Mouse (Mus musculus): ENCODE measurements at regions not wholly inside any gene's neighbourhood (a gene's known extent, or its start where the extent isn't known, plus 50 kb on each side); places are given as distances from the start of the nearest gene placed in this dataset.

DNA sequence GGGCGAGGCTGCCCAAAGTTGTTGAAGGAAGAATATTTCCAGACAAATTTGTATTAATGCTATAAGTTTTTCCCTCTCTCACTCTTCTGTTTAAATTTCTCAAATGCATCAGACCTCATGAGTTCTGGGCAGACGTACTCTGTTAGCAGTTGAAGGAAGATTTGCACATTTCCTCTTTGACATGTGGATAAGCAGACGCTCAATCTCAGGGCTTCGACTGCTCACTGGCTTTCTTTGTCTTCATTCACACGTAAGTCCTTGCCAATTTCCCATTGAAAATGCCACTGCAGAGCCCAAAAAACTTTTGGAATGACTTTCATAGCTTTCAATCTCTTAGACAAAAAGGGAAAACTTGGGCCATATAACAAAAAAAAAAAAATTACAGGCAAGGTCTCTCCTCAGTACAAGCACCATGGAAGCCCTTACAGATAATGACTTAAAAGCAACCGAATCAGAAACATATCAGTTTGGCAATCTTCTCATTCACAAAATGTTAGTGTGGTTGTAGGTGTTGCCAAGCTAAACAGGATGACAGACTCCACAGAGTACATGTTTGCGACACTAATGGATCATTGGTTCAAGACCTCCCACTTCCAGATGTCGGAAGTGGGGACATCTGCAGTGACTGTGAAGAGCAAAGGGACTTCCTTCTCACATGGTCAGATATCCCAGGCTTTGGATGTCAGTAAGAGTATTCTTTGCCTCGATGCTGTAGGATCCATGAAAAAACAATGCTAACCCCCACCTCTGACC, 2910.5 kb upstream of the Gm7489 start:
- TF ChIP-seq CTCF (IDR thresholded peaks at IDR 0.05; ENCODE audit: low read depth, low read length) = no peak
- no peak for TF ChIP-seq GATA1 (IDR thresholded peaks at IDR 0.05; ENCODE audit: borderline replicate concordance, low read length)
